Mouse (Mus musculus) thymus, postnatal 25 days (tissue): Measurements from ENCODE around the gene Usp6nl.

Source experiments
- DNase-seq: peaks from one replicate; pipeline ENCODE4 v3.0.0; 2022

Gene Usp6nl

DNA sequence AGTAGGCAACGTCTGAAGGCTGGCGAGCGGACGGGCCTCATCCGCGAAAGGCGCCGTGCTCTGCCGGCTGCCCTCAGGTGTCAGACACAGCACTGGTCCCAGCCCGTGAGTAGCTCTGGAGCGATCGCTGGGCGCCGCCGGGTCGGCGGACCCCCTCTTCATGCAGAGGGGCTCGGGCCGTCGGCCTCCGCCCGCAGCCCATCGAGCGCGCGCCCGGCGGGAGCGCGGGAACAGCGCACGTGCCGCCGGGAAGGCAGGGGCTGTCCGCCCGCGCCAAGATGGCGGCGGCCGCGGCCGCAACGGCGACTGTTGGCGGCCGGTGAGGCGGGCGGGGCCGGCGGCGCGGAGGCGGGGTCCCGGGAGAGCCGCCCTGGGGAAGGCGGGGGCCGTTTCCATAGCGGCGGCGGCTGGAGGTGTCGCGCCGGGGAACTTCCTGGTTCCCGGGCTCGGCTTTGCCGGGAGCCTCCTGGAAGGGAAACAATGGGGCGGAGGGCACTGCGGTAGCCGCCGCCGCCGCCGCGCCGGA is at the start of gene Usp6nl:
TSS of gene Usp6nl (plus strand) at position 292 of the 526 bp plus-strand sequence.
- DNase-seq = peak; percentile 84

GRCm38 (mm10) chr2:6273392-6273845 is 49.0 kb upstream of the Usp6nl start:
- peak; percentile 5 for DNase-seq

DNA sequence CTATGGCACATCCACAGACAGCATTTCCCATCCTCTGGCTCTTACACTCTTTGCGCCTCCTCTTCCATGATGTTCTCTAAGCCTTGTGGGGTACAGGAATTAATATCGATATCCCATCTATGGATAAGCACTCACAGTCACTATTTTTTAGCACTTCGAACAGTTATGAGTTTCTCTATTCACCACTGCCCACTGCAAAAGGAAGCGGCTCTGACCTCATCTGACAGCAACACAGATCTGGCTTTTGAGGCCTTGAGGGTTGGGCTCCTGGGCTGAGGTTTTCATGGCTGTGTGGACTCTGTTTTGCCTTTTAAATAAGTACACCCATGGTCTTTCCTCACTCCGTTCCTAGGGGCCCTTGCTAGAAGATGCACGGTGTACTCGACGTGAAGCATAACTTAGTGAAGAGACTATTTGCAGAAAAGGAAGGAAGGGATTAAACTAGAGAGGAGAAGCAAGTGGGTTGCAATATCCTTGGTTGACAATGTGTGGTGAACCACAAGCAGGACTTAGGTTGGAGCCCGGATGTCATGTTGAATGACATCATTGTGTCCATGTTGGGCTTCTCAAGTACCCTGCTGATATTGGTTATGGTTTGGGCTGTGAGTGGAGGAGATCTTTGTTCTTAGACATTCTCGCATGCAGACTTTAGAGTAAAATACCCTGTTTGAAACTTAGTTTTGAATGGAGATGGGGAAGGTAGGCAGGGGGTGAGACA is 43.5 kb upstream of the Usp6nl start:
- DNase-seq = no peak

DNA sequence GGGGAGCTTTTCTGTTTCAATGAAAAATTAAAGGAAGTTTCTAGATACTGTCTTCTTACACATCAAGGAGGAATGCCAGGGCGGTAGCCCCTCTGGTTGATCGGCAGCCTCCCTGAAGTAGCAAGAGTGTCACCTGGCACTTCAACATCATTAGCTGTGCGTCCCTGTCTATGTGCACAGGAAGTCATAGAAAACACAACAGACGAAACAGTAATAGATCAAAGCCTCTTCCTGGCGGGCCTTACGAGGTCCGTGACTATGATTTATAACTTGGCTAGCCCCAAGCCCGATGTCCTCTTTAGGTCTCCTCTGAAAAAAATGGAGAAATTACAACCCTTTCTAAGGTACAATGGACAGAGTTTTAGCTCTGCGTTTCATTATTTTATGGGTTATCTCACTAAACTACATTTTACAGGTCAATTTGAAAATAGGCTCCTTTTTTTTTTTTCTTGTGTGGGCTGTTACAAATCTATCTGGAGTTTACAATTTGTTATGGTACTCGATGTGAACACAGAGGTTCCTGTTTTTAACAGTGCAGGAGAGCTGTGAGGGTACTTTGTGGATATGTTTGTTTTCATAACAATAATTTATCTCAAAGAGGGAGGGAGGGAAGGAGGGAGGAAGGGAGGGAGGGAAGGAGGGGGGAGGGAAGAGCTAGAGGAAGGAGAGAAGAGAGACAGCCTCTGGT is 42.7 kb upstream of the Usp6nl start:
- no peak for DNase-seq

- DNase-seq = no peak
These were observed 38.9 kb upstream of the Usp6nl start for GRCm38 (mm10) chr2:6283569-6283968.

DNA sequence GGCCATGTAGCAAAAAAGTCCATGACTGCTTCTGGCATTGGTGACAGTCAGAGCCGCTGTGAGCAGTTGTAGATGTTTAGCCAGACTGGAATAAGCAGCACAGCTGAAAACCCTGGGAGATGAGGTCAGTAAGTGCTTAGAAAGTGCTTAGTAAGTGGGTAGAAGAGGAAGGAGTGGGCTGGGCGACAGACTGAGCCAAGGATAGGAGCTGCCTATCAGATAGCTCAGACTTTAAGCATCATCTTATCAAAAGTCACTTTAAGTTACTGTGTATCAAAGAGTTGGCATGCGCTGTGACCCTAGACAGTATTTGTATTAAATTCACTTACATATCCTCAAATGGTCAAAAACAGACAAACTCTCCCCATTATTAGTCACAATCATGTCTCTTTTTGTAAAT is 37.7 kb upstream of the Usp6nl start:
- DNase-seq = no peak

DNA sequence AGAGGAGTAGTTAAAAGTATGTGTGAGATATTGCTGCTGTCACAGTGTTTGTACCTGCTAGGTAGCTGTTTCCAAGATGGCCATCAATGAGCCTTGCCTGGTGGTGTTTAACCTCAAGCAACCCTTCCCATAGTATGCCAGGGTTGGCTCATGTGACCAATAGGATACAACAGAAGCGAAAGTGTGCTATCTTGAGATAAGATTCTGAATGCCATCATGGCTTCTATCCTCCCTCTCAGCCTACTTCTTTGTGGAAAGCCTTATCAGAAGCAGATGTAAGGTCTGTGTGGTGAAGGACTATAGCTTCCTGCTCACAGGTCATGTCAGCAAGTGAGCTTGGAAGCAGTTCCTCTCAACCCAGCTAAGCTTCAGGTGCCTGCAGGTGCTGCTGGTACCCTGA is 36.7 kb upstream of the Usp6nl start:
- no peak for DNase-seq

GRCm38 (mm10) chr2:6293825-6294444 is 28.5 kb upstream of the Usp6nl start:
- DNase-seq = no peak

- DNase-seq = no peak
These were observed 27.4 kb upstream of the Usp6nl start for GRCm38 (mm10) chr2:6294993-6295628.

DNA sequence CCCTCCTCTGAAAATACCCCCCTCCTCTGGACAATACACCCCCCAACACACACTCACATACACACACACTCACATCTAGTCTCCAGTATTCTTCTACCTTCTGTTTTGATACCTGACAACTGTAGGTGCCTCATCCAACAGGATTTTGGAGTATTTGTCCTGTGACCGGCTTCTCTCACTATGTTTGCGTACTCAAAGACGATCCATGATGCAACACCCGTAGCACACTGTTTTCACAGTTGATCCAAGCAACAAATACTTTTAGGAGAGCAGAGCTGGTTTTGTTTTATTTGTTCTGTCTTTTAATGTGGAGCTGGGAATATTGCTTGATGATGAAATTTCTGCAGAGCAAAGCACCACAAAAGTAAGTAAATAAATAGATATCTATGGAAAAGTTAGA is 17.7 kb upstream of the Usp6nl start:
- DNase-seq = no peak

- no peak for DNase-seq
These were observed 15.6 kb upstream of the Usp6nl start for GRCm38 (mm10) chr2:6306861-6307260.

- no peak for DNase-seq
These were observed 13.1 kb upstream of the Usp6nl start for GRCm38 (mm10) chr2:6309373-6309821.

GRCm38 (mm10) chr2:6312764-6313163 is 9.7 kb upstream of the Usp6nl start:
- no peak for DNase-seq

GRCm38 (mm10) chr2:6313733-6314132 is 8.7 kb upstream of the Usp6nl start:
- no peak for DNase-seq

- DNase-seq = no peak
These were observed 2.3 kb upstream of the Usp6nl start for GRCm38 (mm10) chr2:6320153-6320552.

DNA sequence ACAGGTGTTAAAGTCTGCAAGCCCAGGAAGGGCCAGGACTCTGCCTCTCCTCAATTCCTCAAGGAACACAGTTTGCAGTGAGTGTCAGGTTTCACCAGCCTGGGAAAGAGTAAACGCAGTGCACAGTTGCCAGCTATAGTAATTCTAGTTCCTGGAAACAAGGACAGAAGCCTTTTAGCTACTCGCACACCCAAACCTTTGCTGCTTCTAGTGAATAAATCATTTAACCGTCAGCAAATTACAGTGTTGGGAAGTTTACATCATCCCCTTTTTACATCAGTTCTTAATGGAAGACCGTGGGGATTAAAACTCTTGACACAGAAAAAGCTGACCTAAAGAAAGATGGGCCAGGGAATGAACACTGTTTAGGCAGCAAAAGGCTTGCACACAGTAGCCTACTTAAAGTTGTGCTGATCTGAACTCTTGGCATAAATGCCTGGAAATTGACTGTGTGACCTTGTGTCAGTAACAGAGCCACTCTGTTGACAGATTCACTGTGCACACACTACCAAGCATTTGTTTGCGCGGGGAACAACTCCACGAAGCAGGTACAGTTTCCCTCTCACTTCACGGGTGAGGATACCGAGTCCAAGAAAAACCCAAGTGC is 595 bp upstream of the Usp6nl start:
- DNase-seq = no peak

DNA sequence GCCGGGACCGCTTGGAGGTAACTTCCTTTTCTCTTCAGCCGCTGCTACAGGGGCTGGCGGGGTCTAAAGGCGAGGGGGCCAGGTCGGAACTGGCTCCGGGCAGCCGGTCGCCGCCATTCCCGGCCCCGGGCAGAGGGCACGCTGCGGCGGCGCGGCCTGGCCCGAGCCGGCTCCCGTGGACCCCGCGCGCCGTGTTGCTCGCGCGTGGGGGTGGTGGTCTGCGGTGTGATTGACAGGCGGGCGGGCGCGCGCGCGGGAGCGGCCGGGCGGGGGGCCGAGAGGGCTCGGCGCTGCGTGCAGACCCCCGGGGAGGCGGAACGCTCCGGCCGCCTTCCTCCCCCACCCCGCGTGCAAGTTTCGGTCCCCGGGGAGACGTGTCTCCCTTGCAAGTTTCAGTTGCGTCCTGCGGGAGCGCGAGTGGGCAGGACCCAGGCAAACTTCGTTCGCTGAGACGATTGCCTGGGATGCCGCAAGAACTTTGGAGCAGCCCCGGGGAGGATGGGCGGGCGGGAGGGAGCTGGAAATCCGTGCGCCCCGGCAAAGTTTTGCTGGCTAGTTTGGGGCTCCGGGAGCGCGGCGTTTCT is 563 bp downstream of the Usp6nl start:
- peak; percentile 64 for DNase-seq

GRCm38 (mm10) chr2:6325646-6326045 is 3.2 kb downstream of the Usp6nl start:
- no peak for DNase-seq

GRCm38 (mm10) chr2:6328927-6329326 is 6.5 kb downstream of the Usp6nl start:
- no peak for DNase-seq

DNA sequence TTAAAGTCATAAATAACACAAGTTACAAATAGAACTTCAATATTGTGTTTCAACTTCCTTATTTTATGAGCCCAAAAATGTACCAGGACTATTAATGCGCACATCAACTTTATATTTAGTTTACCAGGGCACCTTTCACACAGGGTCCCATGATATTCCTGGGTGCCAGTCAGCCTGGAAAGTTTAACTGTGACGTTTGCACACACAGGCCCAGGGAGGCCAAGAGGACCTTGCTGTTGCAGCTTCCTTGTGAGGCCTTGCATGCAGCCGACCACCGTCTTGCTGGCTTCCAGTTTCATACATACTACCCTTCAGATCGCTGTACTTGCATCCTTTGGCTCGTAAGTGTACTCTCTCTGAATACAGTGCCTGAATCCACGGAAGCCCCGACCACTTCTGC is 8.3 kb downstream of the Usp6nl start:
- DNase-seq = no peak

GRCm38 (mm10) chr2:6331324-6332137 is 9.1 kb downstream of the Usp6nl start:
- no peak for DNase-seq
